Mouse (Mus musculus) neural tube, embryonic 14.5 days (tissue): ENCODE data around the gene Hfe2. TPM values are rescaled to one million over a fixed set of nuclear protein-coding genes. Genes with fewer than 3 reads are reported as not detected.

Source experiments
- ATAC-seq: fragments of 200-750 bp; cut with Nextera tagmentation; 2 replicates; pipeline ENCODE4 v1.8.0; 2017; ENCODE audit warnings: low read depth, mild to moderate bottlenecking, moderate TSS enrichment, moderate library complexity
- H3K27ac ChIP-seq: fragments of 300-500 bp; sonication (generic); 2 replicates; pipeline ENCODE4 v1.5.1; 2014; ENCODE audit warnings: low read depth, mild to moderate bottlenecking, control low read depth, low read length, moderate library complexity, mixed read lengths
- H3K27me3 ChIP-seq: fragments of 300-500 bp; sonication (generic); 2 replicates; pipeline ENCODE4 v1.6.1; 2014; ENCODE audit warnings: low read length; ENCODE audit not compliant: control insufficient read depth, insufficient read depth
- H3K36me3 ChIP-seq: fragments of 300-500 bp; sonication (generic); 2 replicates; pipeline ENCODE4 v1.6.1; 2014; ENCODE audit warnings: low read length, mixed read lengths; ENCODE audit not compliant: control insufficient read depth, insufficient read depth
- H3K4me1 ChIP-seq: fragments of 300-500 bp; sonication (generic); 2 replicates; pipeline ENCODE4 v1.6.1; 2014; ENCODE audit warnings: low read length; ENCODE audit not compliant: control insufficient read depth, insufficient read depth
- H3K4me2 ChIP-seq: fragments of 300-500 bp; sonication (generic); 2 replicates; pipeline ENCODE4 v1.6.1; 2014; ENCODE audit warnings: mild to moderate bottlenecking, low read depth, low read length, control low read depth
- H3K4me3 ChIP-seq: fragments of 300-500 bp; sonication (generic); 2 replicates; pipeline ENCODE4 v1.5.1; 2014; ENCODE audit warnings: low read depth, low read length, control low read depth, mixed read lengths
- H3K9ac ChIP-seq: fragments of 300-500 bp; sonication (generic); replicated peaks from 2 replicates; pipeline ENCODE4 v1.6.1; 2014; ENCODE audit warnings: low read depth, mild to moderate bottlenecking, control low read depth, low read length, mixed read lengths
- H3K9me3 ChIP-seq: fragments of 300-500 bp; sonication (generic); 2 replicates; pipeline ENCODE4 v1.6.1; 2016; ENCODE audit warnings: low read length; ENCODE audit not compliant: control insufficient read depth
- WGBS: fragments of 180-500 bp; shearing (Covaris S2); extraction: QIAGEN DNeasy Blood & Tissue Kit; methylation state at CpG from one replicate; pipeline ENCODE4 v1.1.7; 2014; 5-methylcytosine and 5-hydroxymethylcytosine counted together
- polyA plus RNA-seq: library from polyadenylated mRNA; unstranded; fragments of >200 nt; fragmentation: Nextera tagmentation; extraction: Ambion mirVana; gene quantifications from 2 replicates; pipeline ENCODE4 v1.2.1, GENCODE M21; 2014

The Hfe2 gene
- polyA plus RNA-seq, 1 experiment from 2014 or later = 2.0 TPM

- H3K27ac ChIP-seq = no peak overlapping the region
- ATAC-seq = no peak
- H3K4me1 ChIP-seq = no peaks in the 10 kb centered on the region
- H3K4me2 ChIP-seq = no peak overlapping the region
- no peaks in the 10 kb centered on the region for H3K27me3 ChIP-seq
- H3K36me3 ChIP-seq = no peaks in the 10 kb centered on the region
- no peak overlapping the region for H3K9ac ChIP-seq
- H3K9me3 ChIP-seq = no peaks in the 10 kb centered on the region
- no peak overlapping the region for H3K4me3 ChIP-seq
- 92% methylated on average over 11 of the region's 11 CpGs for WGBS
Measured at GRCm38 (mm10) chr3:96569966-96570605, 45.1 kb downstream of the Hfe2 start.

GRCm38 (mm10) chr3:96570643-96571042, 45.7 kb downstream of the Hfe2 start:
- H3K9me3 ChIP-seq = no peaks in the 10 kb centered on the region
- no peak overlapping the region for H3K4me3 ChIP-seq
- H3K9ac ChIP-seq = no peak overlapping the region
- no peaks in the 10 kb centered on the region for H3K36me3 ChIP-seq
- H3K4me1 ChIP-seq = no peaks in the 10 kb centered on the region
- H3K27ac ChIP-seq = no peak overlapping the region
- no peak for ATAC-seq
- WGBS = 77% methylated on average over 7 of the region's 7 CpGs
- H3K4me2 ChIP-seq = no peak overlapping the region
- H3K27me3 ChIP-seq = no peaks in the 10 kb centered on the region

DNA sequence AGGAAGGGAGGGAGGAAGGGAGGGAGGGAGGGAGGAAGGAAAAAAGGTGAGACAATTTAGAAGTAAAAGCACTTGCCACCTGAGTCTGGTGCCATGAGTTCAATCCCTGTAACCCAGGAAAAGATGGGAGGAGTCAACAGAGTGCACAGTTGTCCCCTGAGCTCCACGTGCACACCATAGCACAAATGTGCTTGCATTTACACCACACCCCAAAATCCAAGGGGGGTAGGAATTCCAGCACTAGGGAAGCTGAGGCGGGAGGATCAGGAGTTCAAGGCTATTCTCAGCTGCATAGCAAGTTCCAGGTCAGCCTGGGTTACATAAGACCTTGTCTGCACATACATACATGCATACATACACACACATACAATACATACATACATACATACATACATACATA, 46.4 kb downstream of the Hfe2 start:
- Histone ChIP-seq H3K9ac (no peak overlapping the region), H3K27me3 (no peaks in the 10 kb centered on the region), H3K4me2 (no peak overlapping the region), H3K36me3 (no peaks in the 10 kb centered on the region), H3K4me3 (no peak overlapping the region), H3K27ac (no peak overlapping the region), H3K9me3 (no peaks in the 10 kb centered on the region), H3K4me1 (peaks cover 3% of the 10 kb centered on the region; the same call in 1 of the 2 replicates)
- no peak for ATAC-seq
- WGBS = 72% methylated on average over 2 of the region's 2 CpGs

DNA sequence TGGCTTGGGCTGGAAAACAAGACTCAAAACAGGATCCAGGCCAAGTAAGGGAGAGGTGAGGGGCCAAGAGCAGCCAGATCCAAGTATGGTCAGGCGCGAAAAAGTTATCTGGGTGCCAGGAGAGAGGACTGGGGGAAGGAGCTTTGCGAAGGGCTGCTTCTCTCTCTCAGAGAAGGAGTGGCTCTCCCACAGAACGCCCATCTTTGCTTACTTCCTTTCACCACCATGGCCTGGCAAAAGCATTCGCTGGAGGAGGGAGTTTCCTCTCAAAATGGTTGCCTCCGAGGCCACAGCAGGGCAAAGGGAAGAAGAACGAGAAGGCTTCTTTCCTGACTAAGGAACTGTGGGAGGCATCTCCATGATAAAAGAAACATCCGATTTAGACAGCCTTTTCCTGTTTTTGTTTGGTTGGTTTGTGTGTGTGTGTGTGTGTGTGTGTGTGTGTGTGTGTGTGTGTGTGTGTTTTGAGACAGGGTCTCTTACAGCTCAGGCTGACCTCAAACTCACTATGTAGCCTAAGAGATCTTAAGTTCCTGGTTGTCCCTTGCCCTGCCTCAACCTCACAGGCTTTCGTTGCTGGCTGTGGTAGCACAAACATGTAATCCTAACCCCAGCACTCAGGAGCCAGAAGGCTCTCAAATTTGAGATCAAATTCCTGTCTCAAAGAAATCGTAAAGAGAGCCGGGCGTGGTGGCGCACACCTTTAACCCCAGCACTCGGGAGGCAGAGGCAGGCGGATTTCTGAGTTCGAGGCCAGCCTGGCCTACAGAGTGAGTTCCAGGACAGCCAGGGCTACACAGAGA, 47.1 kb downstream of the Hfe2 start:
- H3K36me3 ChIP-seq = no peaks in the 10 kb centered on the region
- 83% methylated on average over 16 of the region's 16 CpGs for WGBS
- H3K9ac ChIP-seq = no peak overlapping the region
- no peaks in the 10 kb centered on the region for H3K27me3 ChIP-seq
- H3K4me2 ChIP-seq = no peak overlapping the region
- H3K4me1 ChIP-seq = peaks cover 7% of the 10 kb centered on the region; the same call in 1 of the 2 replicates
- H3K27ac ChIP-seq = no peak overlapping the region
- no peak overlapping the region for H3K4me3 ChIP-seq
- H3K9me3 ChIP-seq = no peaks in the 10 kb centered on the region
- ATAC-seq = no peak

DNA sequence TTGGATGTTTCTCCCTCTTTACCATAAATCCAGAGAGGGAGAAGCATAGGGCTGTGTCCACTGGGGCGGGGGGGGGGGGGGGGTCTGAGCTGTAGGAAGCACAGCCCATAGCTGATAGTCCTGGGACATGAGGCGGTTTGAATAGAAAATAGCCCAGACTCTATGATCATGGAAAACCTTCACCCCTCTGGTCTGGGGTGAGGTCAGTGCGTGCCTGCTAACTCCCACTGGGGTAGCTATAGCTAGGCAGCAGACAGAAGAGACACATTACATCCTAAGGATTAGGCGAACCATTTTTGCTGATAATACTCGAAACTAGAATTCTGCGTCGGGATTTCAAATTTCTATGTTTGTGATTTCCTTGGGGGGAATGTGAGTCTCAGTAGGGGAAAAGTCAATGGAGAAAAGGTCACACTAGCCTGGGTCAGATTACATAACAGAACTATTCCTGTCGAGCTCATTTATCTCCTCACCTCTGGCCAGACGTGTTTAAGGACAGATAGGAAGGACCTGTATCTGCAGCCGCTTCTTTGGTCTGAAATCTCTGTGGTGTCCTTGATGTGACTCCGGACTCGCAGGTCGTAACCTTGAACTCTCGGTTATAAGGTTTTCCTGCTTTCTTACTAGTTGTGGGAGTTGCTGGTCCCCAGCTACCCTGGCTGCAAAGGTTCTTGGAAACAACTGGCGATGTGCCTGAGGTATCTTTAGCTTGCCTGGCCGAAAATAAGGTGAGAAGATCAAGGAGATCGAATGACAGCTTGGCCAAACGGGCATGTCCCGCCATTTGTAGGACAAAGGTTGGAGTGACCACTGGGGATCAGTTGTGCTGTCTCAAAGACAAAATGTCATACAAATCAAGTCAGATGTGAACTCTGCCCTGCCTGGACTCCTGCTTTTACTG, 48.9 kb downstream of the Hfe2 start:
- WGBS = 85% methylated on average over 19 of the region's 19 CpGs
- no peaks in the 10 kb centered on the region for H3K27me3 ChIP-seq
- H3K9me3 ChIP-seq = no peaks in the 10 kb centered on the region
- no peak overlapping the region for H3K4me2 ChIP-seq
- H3K4me1 ChIP-seq = peaks cover 10% of the 10 kb centered on the region; the same call in 1 of the 2 replicates
- no peak overlapping the region for H3K4me3 ChIP-seq
- H3K9ac ChIP-seq = no peak overlapping the region
- no peak for ATAC-seq
- H3K36me3 ChIP-seq = no peaks in the 10 kb centered on the region
- H3K27ac ChIP-seq = no peak overlapping the region

- WGBS = 69% methylated on average over 8 of the region's 8 CpGs
Measured at GRCm38 (mm10) chr3:96575272-96575984, 50.5 kb downstream of the Hfe2 start.

DNA sequence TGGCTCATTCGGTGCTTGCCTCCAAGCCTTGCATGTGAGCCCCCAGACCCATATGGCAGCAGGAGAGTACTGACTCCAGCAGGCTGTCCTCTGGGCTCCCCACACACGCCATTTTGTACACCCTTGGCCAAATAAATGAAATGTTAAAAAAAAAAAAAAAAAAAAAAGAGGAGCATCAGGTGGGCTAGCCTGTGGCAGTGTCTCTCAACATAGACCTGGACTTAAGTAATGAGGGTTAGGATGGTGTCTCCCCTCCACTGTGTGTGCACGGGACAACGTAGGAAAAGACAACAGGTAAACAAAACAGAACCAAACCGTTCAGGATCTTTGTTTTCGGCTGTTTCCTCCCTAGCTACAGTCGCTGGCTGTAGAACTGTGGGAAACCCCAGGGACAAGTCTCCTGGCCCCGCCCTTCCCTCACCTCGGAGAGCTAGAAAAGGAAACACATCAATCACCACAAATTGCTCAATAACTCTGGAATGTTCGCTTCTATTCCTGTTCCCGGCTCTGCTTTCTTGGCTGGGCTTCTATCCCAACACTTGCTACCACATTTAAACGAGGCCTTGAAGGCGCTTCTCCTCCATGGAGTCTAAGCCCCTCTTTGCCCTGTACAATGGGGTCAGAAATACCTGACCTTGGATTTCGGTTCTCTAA, 51.2 kb downstream of the Hfe2 start:
- Histone ChIP-seq H3K4me1 (peaks cover 13% of the 10 kb centered on the region), H3K27me3 (no peaks in the 10 kb centered on the region), H3K4me3 (peak overlapping the region; percentile 16), H3K9me3 (no peaks in the 10 kb centered on the region), H3K27ac (peak overlapping the region; percentile 74), H3K4me2 (peak overlapping the region; percentile 51), H3K36me3 (no peaks in the 10 kb centered on the region), H3K9ac (no peak overlapping the region)
- 41% methylated on average over 14 of the region's 14 CpGs for WGBS
- no peak; the same call in none of the 2 replicates for ATAC-seq

More at GRCm38 (mm10) chr3:96575272-96575984, 50.5 kb downstream of the Hfe2 start:
- ATAC-seq = no peak
- H3K27me3 ChIP-seq = no peaks in the 10 kb centered on the region
- peaks cover 13% of the 10 kb centered on the region for H3K4me1 ChIP-seq
- H3K27ac ChIP-seq = peak overlapping the region; percentile 74; the same call in 1 of the 2 replicates
- H3K4me3 ChIP-seq = no peak overlapping the region
- no peak overlapping the region for H3K4me2 ChIP-seq
- H3K36me3 ChIP-seq = no peaks in the 10 kb centered on the region
- no peak overlapping the region for H3K9ac ChIP-seq
- H3K9me3 ChIP-seq = no peaks in the 10 kb centered on the region
